Mouse (Mus musculus) kidney, adult 18-20 months (tissue): ENCODE measurements around the gene Hectd4.

Source experiments
- DNase-seq: peaks from one replicate; pipeline ENCODE4 v3.0.0; 2021

Hectd4 gene

GRCm38 (mm10) chr5:121366449-121367225 is 146.6 kb downstream of the Hectd4 start:
- no peak for DNase-seq

GRCm38 (mm10) chr5:121367255-121367654 is 147.2 kb downstream of the Hectd4 start:
- DNase-seq: no peak

GRCm38 (mm10) chr5:121371712-121372111 is 151.7 kb downstream of the Hectd4 start:
- DNase-seq: no peak

GRCm38 (mm10) chr5:121374790-121375189 is 154.8 kb downstream of the Hectd4 start:
- no peak for DNase-seq

- peak; percentile 23 for DNase-seq
These were observed 157.0 kb downstream of the Hectd4 start for GRCm38 (mm10) chr5:121376972-121377371.

GRCm38 (mm10) chr5:121378678-121379256 is 158.7 kb downstream of the Hectd4 start:
- DNase-seq: no peak

- DNase-seq: no peak
These were observed 160.7 kb downstream of the Hectd4 start for GRCm38 (mm10) chr5:121380692-121381091.

- no peak for DNase-seq
These were observed 164.1 kb downstream of the Hectd4 start for GRCm38 (mm10) chr5:121383857-121384756.

- DNase-seq: peak; percentile 77
These were observed 164.9 kb downstream of the Hectd4 start for GRCm38 (mm10) chr5:121384757-121385460.

GRCm38 (mm10) chr5:121385461-121386119 is 165.6 kb downstream of the Hectd4 start, which contains the start of gene Trafd1:
Gene Trafd1, minus strand, starts transcription at chr5:121385632.
- peak; percentile 94 for DNase-seq

GRCm38 (mm10) chr5:121386120-121386909 is 166.3 kb downstream of the Hectd4 start:
- DNase-seq: no peak

- no peak for DNase-seq
These were observed 167.1 kb downstream of the Hectd4 start for GRCm38 (mm10) chr5:121387126-121387525.

- DNase-seq: no peak
These were observed 169.1 kb downstream of the Hectd4 start for GRCm38 (mm10) chr5:121389106-121389505.

GRCm38 (mm10) chr5:121389691-121390090 is 169.7 kb downstream of the Hectd4 start:
- DNase-seq: no peak

GRCm38 (mm10) chr5:121392667-121393380 is 172.8 kb downstream of the Hectd4 start:
- peak; percentile 38 for DNase-seq

- DNase-seq: no peak
These were observed 173.4 kb downstream of the Hectd4 start for GRCm38 (mm10) chr5:121393402-121393801.

- DNase-seq: no peak
These were observed 175.6 kb downstream of the Hectd4 start for GRCm38 (mm10) chr5:121395621-121396020.

GRCm38 (mm10) chr5:121397187-121398145 is 177.4 kb downstream of the Hectd4 start, which contains the start of gene Naa25:
Gene Naa25, plus strand, starts transcription at chr5:121397936.
- DNase-seq: peak; percentile 92
